Mouse (Mus musculus) midbrain, embryonic 14.5 days (tissue): ENCODE data around the gene Asns. TPM values are rescaled to one million over a fixed set of nuclear protein-coding genes. Genes with fewer than 3 reads are reported as not detected.

Source experiments
- ATAC-seq: fragments of 200-750 bp; cut with Nextera tagmentation; 2 replicates; pipeline ENCODE4 v1.8.0; 2017; ENCODE audit warnings: moderate number of reproducible peaks, moderate library complexity; ENCODE audit not compliant: low FRiP score, low TSS enrichment
- DNase-seq: peaks from one replicate; pipeline ENCODE4 v3.0.0-alpha.2; 2015
- H3K27ac ChIP-seq: fragments of 300-500 bp; sonication (generic); replicated peaks from 2 replicates; pipeline ENCODE4 v1.5.1; 2014; ENCODE audit warnings: mild to moderate bottlenecking, low read depth, low read length, moderate library complexity
- H3K27me3 ChIP-seq: fragments of 300-500 bp; sonication (generic); 2 replicates; pipeline ENCODE4 v1.6.1; 2014; ENCODE audit warnings: low read length, control low read depth, mixed read lengths; ENCODE audit not compliant: control insufficient read depth, insufficient read depth
- H3K36me3 ChIP-seq: fragments of 300-500 bp; sonication (generic); 2 replicates; pipeline ENCODE4 v1.6.1; 2014; ENCODE audit warnings: low read length, control low read depth; ENCODE audit not compliant: control insufficient read depth, insufficient read depth
- H3K4me1 ChIP-seq: fragments of 300-500 bp; sonication (generic); 2 replicates; pipeline ENCODE4 v1.6.1; 2014; ENCODE audit warnings: mild to moderate bottlenecking, antibody characterized with exemption, low read length, control low read depth; ENCODE audit not compliant: control insufficient read depth, insufficient read depth
- H3K4me2 ChIP-seq: fragments of 300-500 bp; sonication (generic); 2 replicates; pipeline ENCODE4 v1.6.1; 2014; ENCODE audit warnings: mild to moderate bottlenecking, low read length, moderate library complexity
- H3K4me3 ChIP-seq: fragments of 300-500 bp; sonication (generic); replicated peaks from 2 replicates; pipeline ENCODE4 v1.5.1; 2014; ENCODE audit warnings: low read depth, low read length
- H3K9ac ChIP-seq: fragments of 300-500 bp; sonication (generic); replicated peaks from 2 replicates; pipeline ENCODE4 v1.6.1; 2014; ENCODE audit warnings: mild to moderate bottlenecking, low read length, moderate library complexity
- H3K9me3 ChIP-seq: fragments of 300-500 bp; sonication (generic); 2 replicates; pipeline ENCODE4 v1.6.1; 2016; ENCODE audit warnings: low read length, control low read depth, mixed read lengths; ENCODE audit not compliant: control insufficient read depth
- WGBS: fragments of 180-500 bp; shearing (Covaris S2); extraction: QIAGEN DNeasy Blood & Tissue Kit; methylation state at CpG from one replicate; pipeline ENCODE4 v1.1.7; 2014; 5-methylcytosine and 5-hydroxymethylcytosine counted together
- polyA plus RNA-seq: library from polyadenylated mRNA; unstranded; fragments of >200 nt; fragmentation: Nextera tagmentation; extraction: Ambion mirVana; gene quantifications from 2 replicates; pipeline ENCODE4 v1.2.1, GENCODE M21; 2014

The Asns gene
- polyA plus RNA-seq, 1 experiment from 2014 or later = 77.9 TPM

DNA sequence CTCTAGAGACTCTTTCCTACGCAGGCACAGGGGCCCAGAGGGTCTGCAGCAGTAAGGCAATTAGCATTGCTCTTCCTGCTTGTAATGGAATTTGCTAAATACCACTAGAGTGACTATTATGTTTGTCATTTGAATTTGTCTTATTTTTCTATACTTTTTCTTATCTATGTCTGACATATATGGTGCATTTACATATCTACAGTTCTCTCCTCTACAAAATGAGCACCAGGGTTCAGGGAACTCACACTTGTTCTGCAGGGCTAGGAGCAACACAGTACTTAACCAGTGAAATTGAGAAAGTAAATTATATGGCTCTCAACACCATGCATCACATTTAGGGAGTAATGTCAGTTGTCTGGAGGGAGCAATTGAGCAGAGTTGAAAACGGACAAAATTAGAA is 21.2 kb upstream of the Asns start:
- no peak overlapping the region for H3K27ac ChIP-seq
- no peak overlapping the region for H3K4me2 ChIP-seq
- no peak for ATAC-seq
- DNase-seq = no peak
- no peaks in the 10 kb centered on the region for H3K27me3 ChIP-seq
- no peaks in the 10 kb centered on the region for H3K4me1 ChIP-seq
- no peaks in the 10 kb centered on the region for H3K9me3 ChIP-seq
- no peaks in the 10 kb centered on the region for H3K36me3 ChIP-seq
- no peak overlapping the region for H3K9ac ChIP-seq
- no peak overlapping the region for H3K4me3 ChIP-seq
- WGBS = 54% methylated on average over 2 of the region's 2 CpGs

DNA sequence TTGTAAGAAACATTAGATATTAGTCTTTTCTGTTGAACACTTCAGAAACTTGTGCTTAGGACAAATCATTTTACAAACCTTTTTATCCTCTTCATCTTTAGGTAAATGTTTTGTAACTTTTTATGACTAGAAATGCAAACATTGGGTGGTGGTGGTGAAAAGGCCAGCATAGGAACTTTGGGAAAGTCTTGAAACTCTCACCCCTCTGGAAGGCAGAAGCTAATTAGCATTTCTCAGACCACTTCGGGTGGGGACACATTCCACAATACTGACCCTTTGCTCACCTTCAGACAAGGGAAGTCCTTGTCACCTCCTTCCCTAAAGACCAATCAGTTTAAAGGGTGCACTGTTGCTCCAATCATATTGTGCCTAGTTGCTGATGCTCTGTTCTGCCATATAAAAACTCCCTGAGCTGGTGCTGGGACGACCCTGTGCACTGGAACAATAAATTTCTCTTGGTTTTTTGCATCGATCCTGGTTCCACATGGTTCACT is 18.8 kb upstream of the Asns start:
- Histone ChIP-seq H3K9me3 (no peaks in the 10 kb centered on the region), H3K4me1 (no peaks in the 10 kb centered on the region), H3K27me3 (no peaks in the 10 kb centered on the region), H3K9ac (no peak overlapping the region), H3K4me3 (no peak overlapping the region), H3K36me3 (no peaks in the 10 kb centered on the region), H3K4me2 (no peak overlapping the region), H3K27ac (no peak overlapping the region)
- WGBS = 81% methylated on average over 3 of the region's 3 CpGs
- ATAC-seq (no peak), DNase-seq (no peak)

DNA sequence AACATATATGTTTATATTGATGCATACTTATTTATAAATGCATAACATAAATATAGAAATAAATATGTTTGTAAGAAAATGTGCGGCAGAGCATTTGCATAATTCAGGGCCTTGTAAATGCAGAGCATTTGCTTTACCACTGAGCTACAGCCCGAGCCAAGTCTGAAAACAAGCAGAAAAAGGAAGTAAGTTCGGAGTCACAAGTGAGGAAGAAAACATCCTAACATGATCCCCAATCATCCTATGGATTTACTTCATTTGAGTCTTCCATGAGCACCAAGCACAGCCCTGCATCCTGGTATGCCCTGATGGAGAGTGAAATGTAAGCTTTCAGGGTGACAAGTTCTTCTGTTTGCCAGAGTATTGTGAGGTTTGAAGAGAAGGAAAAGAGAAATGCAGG is 15.2 kb upstream of the Asns start:
- H3K36me3 ChIP-seq = no peaks in the 10 kb centered on the region
- H3K27ac ChIP-seq = no peak overlapping the region
- H3K4me1 ChIP-seq = no peaks in the 10 kb centered on the region
- no peak overlapping the region for H3K9ac ChIP-seq
- no peak overlapping the region for H3K4me3 ChIP-seq
- DNase-seq (no peak), ATAC-seq (no peak)
- 84% methylated on average over 3 of the region's 3 CpGs for WGBS
- H3K9me3 ChIP-seq = no peaks in the 10 kb centered on the region
- no peaks in the 10 kb centered on the region for H3K27me3 ChIP-seq
- H3K4me2 ChIP-seq = no peak overlapping the region

DNA sequence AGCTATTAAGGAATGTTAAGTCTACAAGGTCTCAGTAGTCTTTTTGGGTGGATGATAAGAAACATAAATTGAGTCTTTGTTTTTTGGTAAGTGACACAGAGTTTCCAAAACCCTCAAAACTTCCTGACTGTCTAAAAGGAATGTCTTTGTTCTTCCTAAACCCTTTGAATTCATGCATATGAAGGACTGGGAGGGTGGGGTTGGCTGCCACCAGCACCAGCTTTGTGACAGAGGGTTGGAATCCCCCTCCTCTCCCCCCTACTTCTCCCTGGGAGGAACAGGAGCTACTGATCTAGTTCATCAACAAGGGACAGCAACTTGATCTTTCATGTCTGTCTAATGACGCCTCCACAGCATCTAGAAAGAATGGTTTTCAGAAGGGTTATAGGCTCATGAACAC is 13.7 kb upstream of the Asns start:
- no peak overlapping the region for H3K4me3 ChIP-seq
- ATAC-seq (no peak), DNase-seq (no peak)
- H3K27me3 ChIP-seq = no peaks in the 10 kb centered on the region
- no peak overlapping the region for H3K27ac ChIP-seq
- no peaks in the 10 kb centered on the region for H3K9me3 ChIP-seq
- H3K4me2 ChIP-seq = no peak overlapping the region
- no peaks in the 10 kb centered on the region for H3K36me3 ChIP-seq
- no peaks in the 10 kb centered on the region for H3K4me1 ChIP-seq
- 54% methylated on average over 1 of the region's 1 CpGs for WGBS
- no peak overlapping the region for H3K9ac ChIP-seq

DNA sequence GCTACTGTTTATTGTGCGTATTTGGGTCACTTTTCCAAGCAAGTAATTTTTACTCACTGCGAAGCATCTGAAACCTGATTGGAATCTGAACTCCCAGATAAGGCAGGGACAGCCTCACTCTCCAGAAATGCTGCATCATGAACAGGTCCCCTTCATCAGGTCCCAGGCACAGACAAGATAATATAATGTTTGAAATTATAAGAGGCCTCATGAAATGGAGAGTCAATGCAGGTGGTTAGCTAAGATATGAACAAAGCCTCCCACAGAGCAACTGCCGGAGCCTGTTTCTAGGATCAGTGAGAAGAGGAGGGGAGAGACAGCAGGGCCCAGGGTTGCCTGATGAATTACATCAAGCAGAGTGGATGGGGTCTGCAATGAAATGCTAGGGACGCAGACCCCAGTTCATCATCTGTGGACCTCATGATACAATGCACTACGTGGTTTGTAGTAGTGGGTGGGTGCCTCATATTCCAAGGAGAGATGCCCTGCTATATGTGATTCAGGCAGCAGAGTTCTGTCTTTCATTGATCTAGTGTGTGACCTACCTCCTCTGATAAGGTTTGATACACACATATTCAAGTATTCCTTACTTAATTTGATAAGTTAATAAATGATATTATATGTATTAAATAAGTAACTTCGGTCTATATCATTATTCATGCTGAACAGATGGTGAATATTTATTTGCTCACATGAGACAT is 5.1 kb upstream of the Asns start:
- H3K9ac ChIP-seq = no peak overlapping the region
- ATAC-seq (no peak), DNase-seq (no peak)
- no peak overlapping the region for H3K27ac ChIP-seq
- no peaks in the 10 kb centered on the region for H3K36me3 ChIP-seq
- H3K9me3 ChIP-seq = no peaks in the 10 kb centered on the region
- H3K4me2 ChIP-seq = no peak overlapping the region
- WGBS = 84% methylated on average over 6 of the region's 6 CpGs
- no peaks in the 10 kb centered on the region for H3K4me1 ChIP-seq
- no peaks in the 10 kb centered on the region for H3K27me3 ChIP-seq
- H3K4me3 ChIP-seq = no peak overlapping the region

DNA sequence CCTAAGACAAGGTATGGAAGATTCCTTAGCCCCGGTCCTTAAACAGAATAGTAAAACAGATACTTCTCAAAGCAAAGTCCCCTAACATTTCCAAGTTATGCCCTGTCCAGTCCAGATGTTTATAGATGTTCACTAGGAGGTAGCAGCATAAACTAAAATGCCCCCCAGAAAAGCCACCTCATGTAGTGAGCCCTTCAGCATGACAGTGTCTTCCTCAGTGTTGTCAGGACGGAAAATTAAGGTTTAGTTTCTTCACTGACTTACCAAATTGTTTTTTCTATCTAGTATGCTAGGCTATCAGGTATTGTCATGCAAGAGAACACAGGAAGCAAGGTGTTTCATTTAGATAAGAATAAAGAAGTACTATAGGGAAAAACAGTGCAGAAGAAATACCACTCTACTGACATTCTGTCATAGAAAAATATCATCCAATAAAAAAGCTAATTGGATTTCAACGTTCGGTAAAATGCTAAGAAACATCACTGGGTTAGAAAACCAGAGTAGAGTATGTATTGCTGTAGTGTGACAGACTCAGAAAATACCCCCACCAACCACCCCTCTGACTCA is 4.1 kb upstream of the Asns start:
- H3K4me3 ChIP-seq = no peak overlapping the region
- no peak for DNase-seq
- H3K36me3 ChIP-seq = no peaks in the 10 kb centered on the region
- H3K27me3 ChIP-seq = no peaks in the 10 kb centered on the region
- no peak overlapping the region for H3K27ac ChIP-seq
- H3K9me3 ChIP-seq = no peaks in the 10 kb centered on the region
- H3K4me1 ChIP-seq = 0 out of 2 replicates have a peak, but pooled peaks cover 1% of the 10 kb centered on the region
- WGBS = 83% methylated on average over 4 of the region's 4 CpGs
- ATAC-seq = no peak
- H3K4me2 ChIP-seq = no peak overlapping the region
- H3K9ac ChIP-seq = no peak overlapping the region

DNA sequence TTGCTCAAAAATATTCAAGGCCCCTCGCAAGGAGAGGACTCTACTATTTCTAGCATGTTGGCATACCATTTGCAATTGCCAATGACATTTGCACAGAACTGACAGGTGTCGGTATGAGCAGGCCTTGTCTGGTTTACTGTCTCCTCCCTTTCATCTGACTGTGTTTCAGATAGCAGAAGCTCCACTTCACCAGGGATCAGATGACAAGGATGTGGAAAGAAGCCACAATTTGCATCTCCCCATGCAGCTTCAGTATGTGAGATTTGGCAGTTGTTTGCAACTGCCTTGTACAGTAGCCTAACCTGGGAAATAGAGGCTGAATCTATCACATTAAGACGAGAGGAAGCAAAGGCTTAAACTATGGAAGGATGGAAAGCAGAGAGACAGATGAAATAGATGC is 3.6 kb upstream of the Asns start:
- ATAC-seq (no peak), DNase-seq (no peak)
- Histone ChIP-seq H3K27me3 (no peaks in the 10 kb centered on the region), H3K4me1 (0 out of 2 replicates have a peak, but pooled peaks cover 5% of the 10 kb centered on the region), H3K9me3 (no peaks in the 10 kb centered on the region), H3K4me3 (no peak overlapping the region), H3K4me2 (no peak overlapping the region), H3K36me3 (no peaks in the 10 kb centered on the region), H3K9ac (no peak overlapping the region), H3K27ac (no peak overlapping the region)
- WGBS = 86% methylated on average over 3 of the region's 3 CpGs

DNA sequence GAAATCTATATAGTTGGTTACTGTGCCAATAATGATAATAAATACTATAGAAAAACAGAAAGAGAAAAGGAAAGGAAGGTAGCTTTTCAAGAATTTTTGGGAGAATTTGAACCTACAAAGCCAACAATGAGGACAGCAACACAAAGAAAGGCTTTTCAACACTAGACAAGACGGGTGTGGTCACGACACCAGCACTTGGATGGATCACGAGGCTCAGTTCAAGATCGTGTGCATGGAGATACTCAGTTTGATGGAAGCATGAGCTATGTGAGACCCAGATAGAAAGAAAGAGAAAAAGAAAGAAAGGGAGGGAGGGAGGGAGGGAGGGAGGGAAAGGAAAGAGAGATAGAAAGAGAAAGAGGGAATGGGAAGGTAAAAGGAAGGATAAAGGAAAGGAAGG is 2.8 kb upstream of the Asns start:
- Histone ChIP-seq H3K9me3 (no peaks in the 10 kb centered on the region), H3K4me1 (0 out of 2 replicates have a peak, but pooled peaks cover 5% of the 10 kb centered on the region), H3K36me3 (no peaks in the 10 kb centered on the region), H3K4me2 (no peak overlapping the region), H3K9ac (no peak overlapping the region), H3K27ac (no peak overlapping the region), H3K27me3 (no peaks in the 10 kb centered on the region; the same call in 1 of the 2 replicates), H3K4me3 (no peak overlapping the region)
- no peak for ATAC-seq
- 82% methylated on average over 4 of the region's 4 CpGs for WGBS
- no peak for DNase-seq

DNA sequence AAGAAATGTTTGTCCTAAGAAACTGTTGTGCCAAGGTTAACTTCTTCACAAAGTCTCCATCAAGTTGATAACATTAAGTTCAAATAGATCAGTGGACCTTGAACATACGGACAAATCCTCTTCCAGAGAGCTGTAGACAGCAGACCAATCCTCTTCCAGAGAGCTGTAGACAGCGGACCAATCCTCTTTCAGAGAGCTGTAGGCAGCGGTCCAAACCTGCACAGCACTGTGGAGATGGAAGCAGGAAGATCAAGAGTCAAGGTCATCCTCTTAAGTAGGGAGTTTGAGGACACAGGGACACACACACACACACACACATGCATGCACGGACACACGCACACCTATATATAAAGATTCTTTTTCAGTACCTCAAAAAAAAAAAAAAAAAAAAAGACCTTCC is 612 bp upstream of the Asns start:
- ATAC-seq = no peak
- Histone ChIP-seq H3K9me3 (no peaks in the 10 kb centered on the region), H3K4me2 (no peak overlapping the region; the same call in 1 of the 2 replicates), H3K27ac (no peak overlapping the region), H3K36me3 (no peaks in the 10 kb centered on the region), H3K27me3 (no peaks in the 10 kb centered on the region; the same call in 1 of the 2 replicates), H3K9ac (no peak overlapping the region), H3K4me3 (no peak overlapping the region; the same call in 1 of the 2 replicates), H3K4me1 (0 out of 2 replicates have a peak, but pooled peaks cover 5% of the 10 kb centered on the region)
- DNase-seq = peak; percentile 14
- WGBS = 69% methylated on average over 5 of the region's 5 CpGs
